Mouse (Mus musculus) ES-E14 (cell line): ENCODE measurements around the gene Otoa.

ENCODE experiments used
- HCFC1 ChIP-seq: IDR thresholded peaks from 2 replicates; pipeline ENCODE4 v1.6.1; 2012; ENCODE audit warnings: low read length, inconsistent platforms, borderline replicate concordance; ENCODE audit not compliant: insufficient read depth
- ZC3H11A ChIP-seq: IDR thresholded peaks from 2 replicates; pipeline ENCODE4 v1.6.1; 2012; ENCODE audit warnings: low read depth, mild to moderate bottlenecking, inconsistent platforms, low read length, borderline replicate concordance
- ZNF384 ChIP-seq: IDR thresholded peaks from 2 replicates; pipeline ENCODE4 v1.6.1; 2012; ENCODE audit warnings: low read depth, low read length, inconsistent platforms

DNA sequence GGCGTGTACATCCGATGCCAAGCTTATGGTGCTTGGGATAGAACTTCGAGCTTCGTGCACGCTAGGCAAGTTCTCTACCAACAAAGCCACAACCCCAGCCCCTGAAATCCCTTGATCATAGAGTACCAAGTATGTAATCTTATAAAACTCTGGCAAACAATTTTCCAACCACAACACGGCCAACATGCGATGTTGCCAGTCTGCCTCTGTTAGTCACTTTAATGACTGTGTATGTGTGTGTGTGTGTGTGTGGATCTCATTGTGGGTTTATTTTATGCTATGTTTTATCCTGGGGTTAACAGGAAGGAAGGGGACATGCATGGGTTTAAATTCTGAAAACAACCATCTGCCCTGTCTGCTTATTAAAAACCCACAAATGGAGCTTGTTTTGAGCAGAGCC is 9.3 kb downstream of the Otoa start:
- TF ChIP-seq ZC3H11A (no peak), HCFC1 (no peak), ZNF384 (no peak)
